Mouse (Mus musculus): Measurements from ENCODE around the gene Siah3. TPM values are rescaled to one million over a fixed set of nuclear protein-coding genes. Genes with fewer than 3 reads are reported as not detected.

Gene Siah3
- polyA plus RNA-seq, 1 experiment from 2014 or later, result 6.7 TPM

Other genes starting within 250 kb of the Siah3 start
- 0.19 and 0.28 TPM in 2 replicates for gene Cpb2, start 213.7 kb upstream of the Siah3 start, polyA plus RNA-seq (2015; fragmentation: Nextera tagmentation; extraction: Ambion mirVana)
- 51.5 and 52.0 TPM in 2 replicates for gene Zc3h13, start 171.6 kb upstream of the Siah3 start, polyA plus RNA-seq (2015; fragmentation: Nextera tagmentation; extraction: Ambion mirVana)
- not detected in 2 replicates for gene Spert, start 137.1 kb downstream of the Siah3 start, polyA plus RNA-seq (2015; fragmentation: Nextera tagmentation; extraction: Ambion mirVana)
- not detected in 2 replicates for gene Erich6b, start 186.3 kb downstream of the Siah3 start, polyA plus RNA-seq (2015; fragmentation: Nextera tagmentation; extraction: Ambion mirVana)